18 mouse cellular contexts compared by ENCODE assay signal in genomic region chr2:158856896-158857499, GRCm38 (mm10).
A peak's percentile ranks its signal among the peaks of the same experiment; 100 is the strongest.
DNase-seq lines count a peak whose midpoint lies in the region; ATAC-seq and TF ChIP-seq lines count a peak whose summit lies in the region.
"Had no signal": no experiment of that assay in that cellular context is flagged by ENCODE, and none has a peak within 500 bp of the region (broad histone marks: within the 10 kb centered on the region; RNA-seq: fewer than 3 reads in every experiment).

No protein-coding gene starts in this region.

- H3K4me2 ChIP-seq in hindbrain, embryonic 15.5 days = no peak overlapping the region
- H3K4me2 ChIP-seq in hindbrain, embryonic 13.5 days = no peak overlapping the region
- no peak overlapping the region for H3K4me2 ChIP-seq in liver, embryonic 13.5 days
- no peak overlapping the region for H3K4me2 ChIP-seq in liver, embryonic 11.5 days
- H3K4me2 ChIP-seq in intestine, postnatal 0 days (replicated peaks; ENCODE audit: low read depth) = peak overlapping the region; percentile 13
- H3K4me2 ChIP-seq: embryonic facial prominence, embryonic 12.5 days; lung, embryonic 15.5 days; midbrain, embryonic 12.5 days; neural tube, embryonic 13.5 days had no signal

- ATAC-seq in hindbrain, embryonic 15.5 days (ENCODE audit: low FRiP score, low read depth) = peak; percentile 42; the same call in 1 of the 2 replicates
- ATAC-seq in hindbrain, embryonic 13.5 days (ENCODE audit: low FRiP score) = no peak
- ATAC-seq in liver, embryonic 13.5 days (ENCODE audit: low read depth) = peak; percentile 44; the same call in 1 of the 2 replicates
- ATAC-seq in liver, embryonic 11.5 days (replicated peaks; ENCODE audit: low FRiP score) = no peak; the same call in 1 of the 2 replicates
- peak; percentile 58 for ATAC-seq in intestine, postnatal 0 days
- ATAC-seq: forebrain, embryonic 14.5 days had no signal

- no peak overlapping the region for H3K27ac ChIP-seq in hindbrain, embryonic 15.5 days (replicated peaks)
- H3K27ac ChIP-seq in hindbrain, embryonic 13.5 days = no peak overlapping the region
- no peak overlapping the region for H3K27ac ChIP-seq in liver, embryonic 13.5 days
- H3K27ac ChIP-seq in liver, embryonic 11.5 days (ENCODE audit: low read depth, low read length) = no peak overlapping the region
- H3K27ac ChIP-seq in intestine, postnatal 0 days (ENCODE audit: low read depth, low read length) = peak overlapping the region; percentile 86
- H3K27ac ChIP-seq: embryonic facial prominence, embryonic 12.5 days; heart, adult 2 months; limb, embryonic 10.5 days; liver, embryonic 14.5 days; lung, embryonic 15.5 days; midbrain, embryonic 12.5 days; neural tube, embryonic 13.5 days had no signal

- DNase-seq in liver, embryonic 13.5 days = no peak
- no peak for DNase-seq in liver, embryonic 11.5 days (ENCODE audit: low spot score)
- peak; percentile 47 for DNase-seq in yolk sac, embryonic 10.5 days (ENCODE audit: low spot score)
- DNase-seq in layer of hippocampus, postnatal 25 days (ENCODE audit: extremely low spot score in 1 of 2, low spot score in 1 of 2) = no peak
- DNase-seq: cerebellum, adult 9-10 months; heart, adult 2 months; heart, postnatal 36 days; right cerebral cortex, adult 18-20 months had no signal

- no peak overlapping the region for H3K4me3 ChIP-seq in hindbrain, embryonic 15.5 days
- H3K4me3 ChIP-seq in hindbrain, embryonic 13.5 days = no peak overlapping the region
- no peak overlapping the region for H3K4me3 ChIP-seq in liver, embryonic 13.5 days (replicated peaks)
- H3K4me3 ChIP-seq in liver, embryonic 11.5 days (ENCODE audit: low read depth, low read length) = no peak overlapping the region
- H3K4me3 ChIP-seq in intestine, postnatal 0 days (ENCODE audit: low read depth, low read length) = no peak overlapping the region
- H3K4me3 ChIP-seq: embryonic facial prominence, embryonic 12.5 days; heart, adult 2 months; limb, embryonic 10.5 days; lung, embryonic 15.5 days; midbrain, embryonic 12.5 days; neural tube, embryonic 13.5 days had no signal

- no peaks in the 10 kb centered on the region for H3K27me3 ChIP-seq in hindbrain, embryonic 15.5 days
- no peaks in the 10 kb centered on the region for H3K27me3 ChIP-seq in hindbrain, embryonic 13.5 days
- H3K27me3 ChIP-seq in liver, embryonic 13.5 days = no peaks in the 10 kb centered on the region
- H3K27me3 ChIP-seq in liver, embryonic 11.5 days (replicated peaks; ENCODE audit: control insufficient read depth, insufficient read depth, low read length) = no peaks in the 10 kb centered on the region
- H3K27me3 ChIP-seq in intestine, postnatal 0 days (replicated peaks; ENCODE audit: control insufficient read depth, insufficient read depth, low read length) = no peaks in the 10 kb centered on the region
- H3K27me3 ChIP-seq: embryonic facial prominence, embryonic 12.5 days; lung, embryonic 15.5 days; midbrain, embryonic 12.5 days; neural tube, embryonic 13.5 days had no signal

- no peak overlapping the region for H3K9ac ChIP-seq in hindbrain, embryonic 15.5 days
- no peak overlapping the region for H3K9ac ChIP-seq in hindbrain, embryonic 13.5 days
- H3K9ac ChIP-seq in liver, embryonic 13.5 days = no peak overlapping the region
- H3K9ac ChIP-seq in liver, embryonic 11.5 days (ENCODE audit: low read depth, low read length) = no peak overlapping the region
- 0 out of 2 replicates have a peak overlapping the region, but pooled peaks have one; percentile 1 for H3K9ac ChIP-seq in intestine, postnatal 0 days (ENCODE audit: low read depth, low read length)
- H3K9ac ChIP-seq: embryonic facial prominence, embryonic 12.5 days; liver, embryonic 14.5 days; lung, embryonic 15.5 days; midbrain, embryonic 12.5 days; neural tube, embryonic 13.5 days had no signal

- H3K4me1 ChIP-seq in hindbrain, embryonic 15.5 days (replicated peaks) = no peaks in the 10 kb centered on the region
- H3K4me1 ChIP-seq in hindbrain, embryonic 13.5 days (replicated peaks) = no peaks in the 10 kb centered on the region
- H3K4me1 ChIP-seq in liver, embryonic 13.5 days (replicated peaks) = peaks cover 7% of the 10 kb centered on the region
- H3K4me1 ChIP-seq in liver, embryonic 11.5 days (replicated peaks; ENCODE audit: control insufficient read depth, insufficient read depth, low read length) = no peaks in the 10 kb centered on the region
- H3K4me1 ChIP-seq in intestine, postnatal 0 days (replicated peaks; ENCODE audit: control insufficient read depth, insufficient read depth, low read length) = peaks cover 14% of the 10 kb centered on the region; the same call in 1 of the 2 replicates
- H3K4me1 ChIP-seq: embryonic facial prominence, embryonic 12.5 days; limb, embryonic 10.5 days; lung, embryonic 15.5 days; midbrain, embryonic 12.5 days; neural tube, embryonic 13.5 days had no signal

- WGBS in hindbrain, embryonic 15.5 days = 87% methylated on average over 10 of the region's 10 CpGs
- 90% methylated on average over 10 of the region's 10 CpGs for WGBS in hindbrain, embryonic 13.5 days
- WGBS in liver, embryonic 13.5 days (ENCODE audit: insufficient replicate concordance) = 72% methylated on average over 10 of the region's 10 CpGs
- WGBS in liver, embryonic 11.5 days = 83% methylated on average over 10 of the region's 10 CpGs
- 38% methylated on average over 10 of the region's 10 CpGs for WGBS in intestine, postnatal 0 days

- peak; percentile 24 for TF ChIP-seq CTCF in intestine, postnatal 0 days (IDR thresholded peaks at IDR 0.05; ENCODE audit: low read depth)

- H3K36me3 ChIP-seq in hindbrain, embryonic 15.5 days = peaks cover 13% of the 10 kb centered on the region; the same call in 1 of the 2 replicates
- peaks cover 33% of the 10 kb centered on the region for H3K36me3 ChIP-seq in hindbrain, embryonic 13.5 days
- H3K36me3 ChIP-seq in liver, embryonic 13.5 days = peaks cover 24% of the 10 kb centered on the region
- peaks cover 3% of the 10 kb centered on the region; the same call in 1 of the 2 replicates for H3K36me3 ChIP-seq in liver, embryonic 11.5 days (ENCODE audit: control insufficient read depth, insufficient read depth, low read length)
- no peaks in the 10 kb centered on the region; the same call in 1 of the 2 replicates for H3K36me3 ChIP-seq in intestine, postnatal 0 days (ENCODE audit: control insufficient read depth, insufficient read depth)
- H3K36me3 ChIP-seq: lung, embryonic 15.5 days had no signal

- H3K9me3 ChIP-seq in hindbrain, embryonic 15.5 days = no peaks in the 10 kb centered on the region
- H3K9me3 ChIP-seq in hindbrain, embryonic 13.5 days = no peaks in the 10 kb centered on the region
- H3K9me3 ChIP-seq in liver, embryonic 13.5 days (replicated peaks) = no peaks in the 10 kb centered on the region
- H3K9me3 ChIP-seq in liver, embryonic 11.5 days (ENCODE audit: control insufficient read depth, low read length) = no peaks in the 10 kb centered on the region
- H3K9me3 ChIP-seq in intestine, postnatal 0 days (ENCODE audit: control insufficient read depth) = no peaks in the 10 kb centered on the region
- H3K9me3 ChIP-seq: embryonic facial prominence, embryonic 12.5 days; limb, embryonic 10.5 days; lung, embryonic 15.5 days; midbrain, embryonic 12.5 days; neural tube, embryonic 13.5 days had no signal

Comparison
In these comparisons a context has a peak if more than half of its experiments do, and no peak if none do; other contexts are left out.
1. ATAC-seq: peak in hindbrain, embryonic 15.5 days (single experiment), liver, embryonic 13.5 days (single experiment) and intestine, postnatal 0 days (single experiment); none in hindbrain, embryonic 13.5 days (single experiment) and liver, embryonic 11.5 days (single experiment).